Mouse (Mus musculus) R1 (cell line): Measurements from ENCODE around the gene Sestd1.

ENCODE experiments used
- DNase-seq: peaks from one replicate; pipeline ENCODE4 v3.0.0-alpha.2; 2018; ENCODE audit warnings: low read depth, low spot score

Gene Sestd1

DNA sequence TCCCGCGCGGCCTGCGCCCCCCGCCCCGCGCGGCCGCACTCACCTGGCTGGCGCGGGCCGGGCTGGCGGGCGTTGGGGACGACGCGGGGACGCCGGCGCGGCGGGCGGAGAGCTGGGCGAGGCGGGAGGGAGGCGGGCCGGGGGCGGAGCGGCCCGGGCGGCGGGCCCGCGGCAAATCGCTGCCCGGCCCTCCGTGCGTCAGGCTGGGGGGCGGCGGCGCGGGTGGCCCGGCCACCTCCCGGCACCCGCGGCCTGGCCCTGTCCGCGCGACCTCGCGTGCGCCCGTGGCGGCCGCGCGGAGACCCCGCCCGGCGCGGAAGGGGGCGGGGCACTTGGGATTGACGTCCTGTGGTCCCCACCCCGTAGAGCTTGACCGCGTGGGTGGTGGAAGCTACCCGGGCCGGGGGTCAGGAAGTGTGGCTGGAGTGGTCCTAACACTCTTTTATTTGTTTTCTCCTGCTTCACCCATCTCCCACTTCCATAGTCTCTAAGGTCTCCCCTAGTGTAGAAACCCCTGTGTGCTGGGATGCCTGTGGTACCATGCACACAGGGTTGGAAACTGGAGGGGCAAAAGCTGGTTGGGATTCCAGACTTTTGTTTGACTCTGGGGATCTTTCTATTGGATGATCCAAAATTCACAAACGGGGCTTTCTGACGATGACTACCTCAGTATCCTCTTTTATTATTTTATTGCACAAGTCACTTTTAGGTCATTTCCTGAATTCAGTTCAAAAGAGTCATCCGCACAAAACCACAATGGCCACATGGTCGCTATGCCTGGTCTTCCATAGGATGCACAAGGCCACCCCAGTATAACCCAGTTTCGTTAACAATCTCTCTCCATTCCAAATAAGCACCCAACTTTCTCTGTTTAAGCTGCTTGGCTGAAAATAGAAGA lies at the start of gene Sestd1:
Gene Sestd1 (minus strand): TSS at position 81 of the 898 bp plus-strand sequence.
- peak; percentile 61 for DNase-seq

DNA sequence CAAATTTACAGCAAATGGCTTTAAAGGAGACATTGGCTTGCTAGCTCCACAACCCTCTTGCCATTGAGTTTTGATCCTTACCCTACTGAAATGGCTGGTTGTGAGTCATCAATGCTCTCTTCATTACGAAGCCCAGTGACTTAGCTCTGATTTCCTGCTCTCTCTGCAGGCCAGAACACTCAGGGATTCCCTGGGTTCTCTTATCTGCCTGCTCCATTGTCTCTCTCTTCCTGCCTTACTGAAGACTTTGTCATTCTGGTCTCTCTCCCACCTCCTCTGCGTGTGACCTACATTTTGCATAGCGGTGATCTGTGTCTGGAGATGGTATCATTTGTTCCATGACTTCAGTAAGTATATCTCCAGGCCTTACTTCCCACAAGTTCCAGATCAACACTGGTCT lies 46.9 kb upstream of the Sestd1 start:
- DNase-seq = no peak

- no peak for DNase-seq
Observed at GRCm38 (mm10) chr2:77323739-77324138, 43.3 kb upstream of the Sestd1 start.

DNA sequence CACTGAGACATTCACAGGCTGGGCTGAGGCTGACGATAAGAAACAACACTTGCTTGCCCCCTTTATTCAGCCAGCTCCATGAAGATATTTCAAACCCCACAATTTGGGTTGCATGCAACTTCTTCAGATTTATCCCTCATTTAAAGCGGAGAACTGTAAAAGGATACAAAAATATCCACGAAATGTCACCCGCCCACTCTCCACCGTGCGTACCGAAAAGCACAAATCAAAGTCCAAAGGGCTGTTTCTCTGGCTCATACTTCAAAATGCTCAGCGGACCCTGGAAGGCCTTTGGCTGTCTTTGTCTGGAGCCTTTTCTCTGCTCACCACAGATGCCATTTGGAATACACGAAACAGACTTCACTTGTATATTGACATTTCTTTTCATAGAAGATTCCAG lies 42.8 kb upstream of the Sestd1 start:
- DNase-seq = no peak

DNA sequence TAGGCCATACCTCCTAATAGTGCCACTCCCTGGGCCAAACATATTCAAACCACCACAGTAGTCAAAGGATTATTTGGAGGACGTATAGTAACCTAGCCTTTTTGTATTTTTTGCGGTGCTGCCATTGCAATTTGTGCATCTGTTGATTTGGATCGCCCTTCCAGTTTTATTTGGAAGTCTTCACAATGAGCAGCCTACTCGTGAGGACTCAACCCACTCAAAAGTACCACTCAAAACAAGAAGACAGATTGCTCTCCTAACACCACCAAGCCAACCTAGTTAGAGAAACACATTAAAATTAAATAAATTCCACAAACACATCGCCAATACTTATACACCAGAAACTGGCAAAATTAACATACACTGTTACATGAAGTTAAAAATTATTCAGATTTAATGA lies 38.8 kb upstream of the Sestd1 start:
- DNase-seq = no peak

GRCm38 (mm10) chr2:77316961-77317360 lies 36.6 kb upstream of the Sestd1 start:
- no peak for DNase-seq

- DNase-seq = no peak
Observed at GRCm38 (mm10) chr2:77313846-77314245, 33.5 kb upstream of the Sestd1 start.

GRCm38 (mm10) chr2:77312616-77313015 lies 32.2 kb upstream of the Sestd1 start:
- no peak for DNase-seq

DNA sequence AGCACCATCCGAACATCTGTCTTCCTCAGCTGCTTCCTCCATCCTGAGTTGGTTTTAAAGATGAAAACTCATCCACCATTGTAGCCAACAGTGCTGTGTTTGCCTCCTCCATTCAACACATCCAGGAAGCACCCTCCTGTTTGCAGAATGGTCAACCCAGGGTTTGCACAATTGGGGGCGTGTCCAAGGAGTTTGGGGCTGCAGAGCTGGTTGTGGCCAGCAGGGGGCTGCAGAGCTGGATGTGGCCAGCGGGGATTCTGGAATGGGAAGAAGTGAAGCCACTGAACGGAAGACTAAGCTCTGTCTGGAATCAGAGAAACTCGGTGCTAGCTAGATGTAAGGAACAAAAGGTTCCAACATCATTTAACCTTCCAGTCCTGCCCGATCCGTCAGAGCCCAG lies 28.9 kb upstream of the Sestd1 start:
- peak; percentile 87 for DNase-seq

GRCm38 (mm10) chr2:77304494-77304893 lies 24.1 kb upstream of the Sestd1 start:
- no peak for DNase-seq

GRCm38 (mm10) chr2:77303716-77304115 lies 23.3 kb upstream of the Sestd1 start:
- peak; percentile 69 for DNase-seq

DNA sequence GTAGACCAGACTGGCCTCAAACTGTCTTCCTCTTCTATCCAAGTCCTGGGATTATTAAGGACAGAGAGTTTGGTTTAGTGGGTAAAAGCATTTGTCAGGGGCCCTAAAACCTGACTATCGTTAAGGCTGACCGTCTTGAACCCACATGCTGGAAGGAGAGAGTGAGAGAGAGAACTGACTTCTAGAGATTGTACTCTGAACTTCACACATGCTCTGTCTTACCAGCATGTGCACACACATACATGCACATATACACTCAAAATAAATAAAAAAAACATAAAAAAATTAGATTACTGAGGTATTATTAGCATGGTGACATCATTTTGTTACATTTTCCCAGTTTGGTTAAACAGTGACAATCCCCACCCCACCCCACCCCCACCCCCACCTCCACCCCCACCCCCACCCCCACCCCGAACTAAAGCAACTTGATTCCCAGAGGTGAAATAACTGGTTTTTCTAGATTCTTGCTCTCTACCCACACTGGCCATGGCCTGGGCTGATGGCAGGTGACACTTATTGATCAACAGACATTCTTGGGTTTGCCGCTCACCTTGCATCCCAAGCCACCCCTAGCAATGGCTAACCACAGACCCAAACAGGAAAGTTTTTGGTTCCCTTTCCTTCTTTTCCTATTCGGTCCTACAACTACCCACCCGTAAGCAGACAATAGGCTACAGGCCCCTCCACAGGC lies 22.4 kb upstream of the Sestd1 start:
- peak; percentile 42 for DNase-seq

DNA sequence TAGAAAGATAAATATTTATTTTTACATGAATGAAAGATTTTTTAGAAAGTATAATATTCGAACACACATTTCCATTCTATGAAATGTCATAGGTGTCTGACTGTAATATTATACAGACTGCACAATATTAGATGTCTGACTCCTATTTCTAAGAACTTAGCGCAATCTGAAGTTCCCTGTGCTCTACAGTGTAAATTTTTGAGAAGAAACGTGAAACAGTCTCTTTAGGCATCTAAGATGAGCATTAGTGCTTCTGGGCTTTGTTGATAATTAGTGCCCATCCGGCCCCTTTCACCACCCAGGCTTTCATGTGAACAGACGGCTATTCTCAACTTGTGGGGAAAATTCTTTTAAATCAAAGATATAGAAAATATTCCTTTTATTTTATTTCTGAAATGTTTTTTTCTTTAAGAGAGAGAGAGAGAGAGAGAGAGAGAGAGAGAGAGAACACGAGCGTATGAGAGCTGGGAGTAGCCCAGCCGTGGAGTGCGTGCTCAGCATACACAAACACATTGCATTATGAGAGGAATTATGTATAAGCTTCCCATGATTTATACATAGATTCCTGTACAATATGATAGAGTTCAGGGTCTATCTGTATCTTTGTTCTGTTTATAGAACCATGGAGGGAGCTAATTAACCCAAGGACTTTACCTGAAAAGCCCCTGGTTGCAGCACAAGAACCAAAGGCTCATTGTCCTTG lies 21.4 kb upstream of the Sestd1 start:
- no peak for DNase-seq

DNA sequence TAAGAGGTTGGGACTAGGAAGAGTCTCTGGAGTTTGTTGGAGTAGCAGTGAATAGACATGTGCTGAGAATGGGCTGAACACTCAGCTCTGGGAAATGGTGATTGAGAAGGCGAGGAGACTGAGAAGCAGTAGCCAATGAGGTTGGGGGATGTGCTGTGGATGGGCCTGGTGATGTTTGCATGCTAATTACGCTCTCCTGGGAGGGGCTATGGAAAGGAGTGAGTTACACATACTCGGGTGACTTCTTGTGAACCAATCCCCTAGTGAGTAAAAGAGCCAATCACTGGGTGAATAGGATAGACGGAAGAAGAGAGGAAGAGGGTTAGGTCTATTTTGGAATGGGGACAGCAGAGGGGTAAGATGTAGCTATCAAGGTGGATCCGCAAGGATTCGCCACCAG lies 9.3 kb upstream of the Sestd1 start:
- peak; percentile 73 for DNase-seq

- no peak for DNase-seq
Observed at GRCm38 (mm10) chr2:77286755-77287154, 6.4 kb upstream of the Sestd1 start.

GRCm38 (mm10) chr2:77284281-77284899 lies 4.0 kb upstream of the Sestd1 start:
- no peak for DNase-seq

DNA sequence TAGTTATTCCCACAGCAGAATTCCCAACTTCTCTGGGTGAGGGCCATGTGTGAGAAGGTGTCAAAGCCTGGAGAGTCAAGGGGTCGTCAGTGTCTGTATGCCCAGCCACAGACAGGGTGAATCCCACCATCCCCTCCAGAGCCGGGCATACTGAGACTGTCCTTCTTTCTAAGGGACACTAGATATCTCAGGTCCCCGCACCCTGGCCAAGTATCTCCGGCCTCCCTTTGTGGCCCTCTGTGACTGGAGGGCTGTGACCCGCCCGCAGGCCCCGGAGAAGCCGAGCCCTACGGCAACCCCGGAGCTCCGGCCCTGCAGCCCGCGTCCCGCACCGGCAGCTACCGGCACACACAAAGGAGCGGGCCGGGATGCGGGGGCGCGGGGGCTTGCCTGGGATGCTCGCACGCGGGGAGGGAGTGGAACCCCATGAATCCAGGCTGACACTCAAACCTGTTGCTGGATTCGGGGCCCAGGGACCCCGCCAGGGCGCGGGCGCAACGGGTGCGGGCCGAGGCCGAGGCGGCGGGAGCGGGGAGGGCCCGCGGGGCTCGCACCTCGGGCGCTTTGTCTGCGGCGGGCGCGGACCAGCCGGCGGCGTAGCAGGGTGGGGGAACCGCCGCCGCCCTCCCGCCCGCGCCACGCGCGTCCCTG lies 406 bp downstream of the Sestd1 start:
- DNase-seq = peak; percentile 51

- no peak for DNase-seq
Observed at GRCm38 (mm10) chr2:77277272-77277671, 3.1 kb downstream of the Sestd1 start.

DNA sequence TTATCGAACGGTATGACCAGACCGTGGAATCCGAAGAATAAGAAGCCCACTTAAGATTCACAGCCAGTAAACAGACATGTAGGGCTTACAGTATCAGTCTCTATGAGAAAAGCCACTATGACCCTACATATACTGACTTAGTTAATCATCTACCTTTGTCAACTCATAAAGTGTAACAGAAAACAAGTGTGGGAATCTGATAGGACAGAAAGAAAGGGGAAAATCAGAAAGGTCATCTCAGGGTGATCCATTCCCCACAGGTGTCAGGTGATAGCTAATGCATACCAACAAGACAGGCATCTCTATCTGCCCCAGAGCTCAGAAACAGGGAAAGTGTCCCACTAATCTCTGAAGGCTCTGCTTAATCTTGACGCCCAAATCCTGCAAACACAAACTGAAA lies 4.5 kb downstream of the Sestd1 start:
- no peak for DNase-seq

DNA sequence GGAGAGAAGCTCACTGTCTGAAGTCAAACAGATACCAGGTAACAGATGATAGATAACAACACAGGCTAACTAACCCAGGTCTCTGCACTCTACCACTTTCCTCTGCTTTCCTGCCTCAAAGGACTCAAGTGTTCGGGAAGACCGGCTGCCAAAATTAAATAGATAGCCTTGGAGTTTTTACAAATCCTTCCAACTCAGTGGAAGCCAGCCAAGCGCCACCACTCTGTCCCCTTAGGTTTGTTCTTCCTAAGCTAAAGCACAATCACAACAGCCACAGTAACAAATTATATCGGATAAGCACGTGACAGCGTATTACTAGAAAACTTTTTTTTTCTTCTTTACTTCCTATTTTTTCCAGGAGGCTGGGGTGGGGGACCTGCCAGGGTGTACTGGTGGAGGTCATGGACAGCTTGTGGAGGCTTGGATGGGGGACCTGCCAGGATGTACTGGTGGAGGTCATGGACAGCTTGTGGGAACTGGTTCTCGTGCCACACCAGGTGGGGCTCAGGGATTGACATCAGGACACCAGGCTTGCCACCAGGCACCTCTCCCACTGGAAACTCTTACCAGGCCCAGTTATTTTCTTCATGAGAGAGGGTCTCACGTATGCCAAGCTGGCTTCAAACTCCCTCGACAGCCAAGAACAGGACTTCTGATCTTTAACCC lies 5.3 kb downstream of the Sestd1 start:
- DNase-seq = no peak

DNA sequence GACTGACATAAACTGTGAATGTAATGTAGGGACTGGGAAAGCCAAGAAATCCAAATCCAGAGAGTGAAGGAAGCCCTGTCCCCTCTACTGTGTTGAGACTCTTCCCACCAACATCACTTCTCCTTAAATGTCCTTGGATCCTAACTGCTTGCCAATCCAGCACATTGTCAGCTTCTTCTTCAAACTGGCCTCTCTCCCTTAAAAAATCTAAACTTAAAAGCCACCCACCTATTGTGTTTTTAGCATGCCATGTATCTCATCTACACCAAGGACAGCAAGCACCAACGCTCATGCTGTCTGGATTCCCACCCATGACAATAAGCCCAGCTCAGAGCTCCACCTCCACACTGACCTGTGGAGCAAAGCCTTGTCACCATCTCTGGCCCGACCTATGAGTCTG lies 7.4 kb downstream of the Sestd1 start:
- no peak for DNase-seq
